Mouse (Mus musculus): ENCODE measurements around the gene 2900026A02Rik. TPM values are rescaled to one million over a fixed set of nuclear protein-coding genes. Genes with fewer than 3 reads are reported as not detected.
"Not testable (repeated sequence)": the region's sequence is repeated elsewhere in the genome, so short reads cannot be mapped to it uniquely, and the experiment has no call there.

2900026A02Rik gene
- polyA plus RNA-seq, 1 experiment = 8.6 TPM

DNA sequence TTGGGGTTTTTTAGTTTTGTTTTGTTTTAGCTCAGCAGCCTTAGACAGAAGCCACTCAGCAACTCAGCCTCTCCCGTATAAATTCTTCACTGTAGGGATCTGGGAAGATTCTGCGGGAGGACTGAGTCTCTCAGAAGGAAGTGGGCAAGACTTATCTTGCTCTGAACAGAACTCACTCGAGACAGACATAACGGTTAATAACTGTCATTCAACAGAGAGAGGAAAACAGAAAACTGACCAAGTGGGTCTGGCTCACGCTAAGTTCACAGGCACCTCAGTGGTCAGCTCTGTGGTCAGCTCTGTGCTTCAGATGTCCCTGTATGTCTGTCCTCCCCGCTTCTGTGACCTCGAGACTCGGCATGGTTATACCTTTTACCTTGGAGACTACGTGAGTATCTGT is 101.7 kb downstream of the 2900026A02Rik start:
- TF ChIP-seq CTCF (IDR thresholded peaks at IDR 0.05; ENCODE audit: borderline replicate concordance, extremely low read depth, insufficient read depth, insufficient read length) = no peak
- TF ChIP-seq POLR2A (IDR thresholded peaks at IDR 0.05; ENCODE audit: borderline replicate concordance, extremely low read depth, insufficient read depth, insufficient read length, poor library complexity, severe bottlenecking) = no peak
- DNase-seq (ENCODE audit: low read depth) = no peak

GRCm38 (mm10) chr5:113118695-113119094 is 102.3 kb downstream of the 2900026A02Rik start:
- no peak for DNase-seq (ENCODE audit: low read depth)
- no peak for TF ChIP-seq POLR2A (IDR thresholded peaks at IDR 0.05; ENCODE audit: borderline replicate concordance, extremely low read depth, insufficient read depth, insufficient read length, poor library complexity, severe bottlenecking)
- TF ChIP-seq CTCF (IDR thresholded peaks at IDR 0.05; ENCODE audit: borderline replicate concordance, extremely low read depth, insufficient read depth, insufficient read length) = no peak

DNA sequence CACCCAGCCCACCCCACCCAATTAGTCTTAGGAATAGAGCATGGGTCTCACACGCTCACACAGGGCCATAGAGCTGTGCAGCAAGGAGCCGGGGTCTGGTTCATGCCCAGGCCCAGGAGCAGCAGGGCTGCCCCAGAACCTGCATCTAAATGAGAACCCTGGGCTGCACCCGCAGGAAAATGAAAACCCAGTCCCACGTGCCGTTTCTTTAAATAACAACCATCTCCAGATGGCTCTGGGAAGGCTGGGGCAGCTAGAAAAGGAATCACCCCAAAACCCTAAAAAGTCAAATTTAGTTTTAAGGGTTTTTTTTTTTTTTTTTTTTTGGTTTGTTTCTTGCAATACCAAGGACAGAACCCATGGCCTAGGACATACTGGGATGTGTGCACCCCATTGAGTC is 103.7 kb downstream of the 2900026A02Rik start:
- DNase-seq (ENCODE audit: low read depth) = no peak
- no peak for TF ChIP-seq CTCF (IDR thresholded peaks at IDR 0.05; ENCODE audit: borderline replicate concordance, extremely low read depth, insufficient read depth, insufficient read length)
- no peak for TF ChIP-seq POLR2A (IDR thresholded peaks at IDR 0.05; ENCODE audit: borderline replicate concordance, extremely low read depth, insufficient read depth, insufficient read length, poor library complexity, severe bottlenecking)

DNA sequence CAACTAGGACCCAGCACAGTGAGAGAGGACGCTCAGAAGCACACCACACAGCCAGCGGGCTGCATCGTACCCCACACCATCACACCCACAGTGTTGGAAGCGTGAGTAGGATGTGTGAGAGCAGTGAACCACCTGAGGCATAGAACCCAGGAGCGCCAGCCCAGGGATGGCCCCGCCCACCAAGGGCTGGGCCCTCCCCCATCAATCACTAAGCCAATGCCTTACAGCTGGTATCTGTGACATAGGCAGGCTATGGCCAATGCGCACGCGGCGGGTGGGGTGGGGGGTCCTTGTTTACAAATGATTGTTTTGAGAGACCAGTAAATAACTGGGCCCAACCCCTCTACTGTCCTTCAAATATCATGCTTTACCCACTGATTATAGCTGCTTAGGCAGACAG is 105.1 kb downstream of the 2900026A02Rik start:
- no peak for TF ChIP-seq CTCF (IDR thresholded peaks at IDR 0.05; ENCODE audit: borderline replicate concordance, extremely low read depth, insufficient read depth, insufficient read length)
- TF ChIP-seq POLR2A (IDR thresholded peaks at IDR 0.05; ENCODE audit: borderline replicate concordance, extremely low read depth, insufficient read depth, insufficient read length, poor library complexity, severe bottlenecking) = no peak
- no peak for DNase-seq (ENCODE audit: low read depth)

DNA sequence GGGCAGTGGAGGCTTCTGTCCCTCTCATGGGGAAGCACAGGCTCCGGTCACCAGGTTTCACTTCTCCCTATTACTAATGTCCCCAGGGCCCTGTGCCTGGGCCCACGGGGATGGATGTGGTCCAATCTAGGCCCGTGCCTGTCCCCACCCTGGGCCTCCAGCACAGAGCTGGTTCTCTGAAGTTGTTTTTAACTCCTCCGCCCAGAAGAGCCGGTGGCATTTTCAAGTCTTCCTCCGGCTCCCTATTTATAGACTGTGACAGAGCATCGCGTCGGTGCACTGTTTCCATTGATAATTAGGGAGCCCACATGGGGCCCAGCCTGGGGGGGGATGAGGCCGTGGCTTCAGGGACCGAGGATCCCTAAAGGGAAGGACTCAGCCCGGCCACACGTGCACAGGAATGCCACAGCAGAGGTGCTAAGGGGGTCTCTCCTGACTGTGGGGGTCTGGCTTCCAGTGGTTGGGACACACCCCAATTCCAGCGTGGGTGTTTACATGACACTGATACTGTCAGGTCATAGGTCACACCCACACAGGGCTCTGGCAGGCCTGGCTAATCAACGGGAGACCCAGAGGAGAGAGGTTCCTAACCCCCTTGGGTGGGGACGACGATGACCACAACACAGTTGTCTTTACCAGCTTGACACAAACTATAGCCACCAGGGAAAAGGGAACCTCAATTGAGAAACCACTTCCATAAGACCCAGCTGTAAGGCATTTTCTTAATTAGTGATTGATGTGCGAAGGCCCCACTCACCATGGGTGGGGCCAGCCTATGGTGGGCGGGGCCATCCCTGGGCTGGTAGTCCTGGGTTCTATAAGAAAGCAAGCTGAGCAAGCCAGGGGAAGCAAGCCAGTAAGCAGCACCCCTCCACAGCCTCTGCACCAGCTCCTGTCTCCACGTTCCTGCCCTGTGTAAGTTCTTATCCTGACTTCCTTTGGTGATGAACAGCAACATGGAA is 106.5 kb downstream of the 2900026A02Rik start:
- TF ChIP-seq POLR2A (IDR thresholded peaks at IDR 0.05; ENCODE audit: borderline replicate concordance, extremely low read depth, insufficient read depth, insufficient read length, poor library complexity, severe bottlenecking) (no peak), CTCF (IDR thresholded peaks at IDR 0.05; ENCODE audit: borderline replicate concordance, extremely low read depth, insufficient read depth, insufficient read length) (no peak)
- DNase-seq (ENCODE audit: low read depth) = no peak

- DNase-seq (ENCODE audit: low read depth) = no peak
- TF ChIP-seq CTCF (IDR thresholded peaks at IDR 0.05; ENCODE audit: borderline replicate concordance, extremely low read depth, insufficient read depth, insufficient read length) = no peak
- TF ChIP-seq POLR2A (IDR thresholded peaks at IDR 0.05; ENCODE audit: borderline replicate concordance, extremely low read depth, insufficient read depth, insufficient read length, poor library complexity, severe bottlenecking) = no peak
Observed at GRCm38 (mm10) chr5:113113120-113113519, 107.9 kb downstream of the 2900026A02Rik start.

DNA sequence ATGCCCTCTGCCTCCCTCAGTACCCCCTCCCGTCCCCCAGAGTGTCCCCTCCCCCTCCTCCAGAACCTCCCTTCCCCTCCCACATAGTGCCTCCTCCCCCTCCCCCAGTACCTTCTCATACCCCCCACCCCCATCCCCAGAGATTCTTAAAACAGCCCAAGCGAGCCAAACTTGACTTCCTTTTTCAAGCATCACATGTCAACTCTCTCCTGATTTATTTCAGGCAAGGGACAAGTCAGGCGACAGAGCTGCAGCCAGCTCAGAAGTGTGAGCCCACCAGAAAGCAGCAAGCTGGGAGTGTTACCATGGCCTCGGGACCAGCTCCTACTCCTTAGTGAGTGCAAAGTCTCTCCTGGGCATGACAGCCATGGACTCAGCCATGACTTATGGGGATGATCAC is 109.7 kb downstream of the 2900026A02Rik start:
- no peak for DNase-seq (ENCODE audit: low read depth)
- TF ChIP-seq CTCF (IDR thresholded peaks at IDR 0.05; ENCODE audit: borderline replicate concordance, extremely low read depth, insufficient read depth, insufficient read length) (no peak), POLR2A (IDR thresholded peaks at IDR 0.05; ENCODE audit: borderline replicate concordance, extremely low read depth, insufficient read depth, insufficient read length, poor library complexity, severe bottlenecking) (no peak)

GRCm38 (mm10) chr5:113110929-113111328 is 110.1 kb downstream of the 2900026A02Rik start:
- no peak for DNase-seq (ENCODE audit: low read depth)
- TF ChIP-seq POLR2A (IDR thresholded peaks at IDR 0.05; ENCODE audit: borderline replicate concordance, extremely low read depth, insufficient read depth, insufficient read length, poor library complexity, severe bottlenecking) = no peak
- TF ChIP-seq CTCF (IDR thresholded peaks at IDR 0.05; ENCODE audit: borderline replicate concordance, extremely low read depth, insufficient read depth, insufficient read length) = no peak

DNA sequence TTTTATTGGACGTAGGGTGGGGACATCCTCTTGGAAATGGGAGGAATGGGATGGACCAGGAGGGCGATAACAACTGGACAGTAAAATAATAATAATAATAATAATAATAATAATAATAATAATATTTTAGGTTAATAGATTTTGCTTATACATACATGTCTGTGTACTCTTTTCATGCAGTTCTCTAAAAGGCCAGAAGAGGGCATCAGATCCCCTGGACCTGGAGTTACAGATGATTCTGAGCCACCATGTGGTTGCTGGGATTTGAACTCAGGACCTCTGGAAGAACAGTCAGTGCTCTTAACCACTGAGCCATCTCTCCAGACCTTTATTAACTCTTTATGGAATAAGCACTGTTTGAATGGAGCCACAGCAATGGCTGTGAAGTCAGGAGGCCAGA is 111.4 kb downstream of the 2900026A02Rik start:
- TF ChIP-seq CTCF (IDR thresholded peaks at IDR 0.05; ENCODE audit: borderline replicate concordance, extremely low read depth, insufficient read depth, insufficient read length) = peak; percentile 12; the same call in 1 of the 2 replicates
- not testable (repeated sequence) for DNase-seq (ENCODE audit: low read depth)

DNA sequence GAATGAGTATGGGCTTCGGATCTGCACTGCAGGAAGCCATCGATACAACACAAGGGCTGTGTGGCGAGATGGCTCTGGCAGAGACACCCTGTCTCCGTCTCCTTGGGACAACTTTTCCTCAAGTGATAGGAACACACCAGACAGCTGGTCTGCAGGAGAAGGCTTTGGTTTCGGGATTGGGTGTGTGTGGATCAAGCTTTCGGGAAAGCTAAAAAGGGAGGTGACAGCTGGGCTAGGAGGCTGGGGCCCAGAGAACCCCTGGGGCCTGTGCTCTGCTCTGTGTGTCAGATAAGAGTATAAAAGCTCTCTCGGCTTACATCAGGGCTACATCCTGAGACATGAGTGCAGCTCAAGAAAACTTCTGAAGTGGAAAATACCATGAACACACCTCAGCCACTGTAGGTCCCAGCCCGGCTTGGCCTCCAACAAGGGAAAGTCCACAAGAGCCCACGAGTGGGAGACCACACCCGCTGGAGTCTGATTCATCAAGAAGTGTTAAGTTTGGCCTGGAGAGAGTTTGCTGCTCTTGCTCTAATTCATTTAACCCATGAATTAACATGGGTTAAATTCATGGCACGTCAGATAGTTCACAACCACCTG is 112.8 kb downstream of the 2900026A02Rik start:
- DNase-seq (ENCODE audit: low read depth) = no peak
- TF ChIP-seq CTCF (IDR thresholded peaks at IDR 0.05; ENCODE audit: borderline replicate concordance, extremely low read depth, insufficient read depth, insufficient read length) = no peak
- no peak for TF ChIP-seq POLR2A (IDR thresholded peaks at IDR 0.05; ENCODE audit: borderline replicate concordance, extremely low read depth, insufficient read depth, insufficient read length, poor library complexity, severe bottlenecking)

- peak; percentile 55 for DNase-seq (ENCODE audit: low read depth)
- no peak for TF ChIP-seq POLR2A (IDR thresholded peaks at IDR 0.05; ENCODE audit: borderline replicate concordance, extremely low read depth, insufficient read depth, insufficient read length, poor library complexity, severe bottlenecking)
- TF ChIP-seq CTCF (IDR thresholded peaks at IDR 0.05; ENCODE audit: borderline replicate concordance, extremely low read depth, insufficient read depth, insufficient read length) = no peak
Observed at GRCm38 (mm10) chr5:113107709-113108108, 113.3 kb downstream of the 2900026A02Rik start.

All from brain, embryonic 14.5 days (tissue).